Mouse (Mus musculus) B cell, adult 2 months (primary cell): Measurements from ENCODE around the gene 4930467E23Rik.
"Not testable (repeated sequence)": the region's sequence is repeated elsewhere in the genome, so short reads cannot be mapped to it uniquely, and the experiment has no call there.

Source experiments
- DNase-seq, 2 experiments: peaks; one replicate each; pipeline ENCODE4 v3.0.0; 2022

The 4930467E23Rik gene

GRCm38 (mm10) chr8:19729276-19729675 is at the start of gene 4930467E23Rik:
Gene 4930467E23Rik (plus strand): TSS chr8:19729576.
- DNase-seq = not testable (repeated sequence)

- not testable (repeated sequence) for DNase-seq
Measured at GRCm38 (mm10) chr8:19682311-19682710, 47.1 kb upstream of the 4930467E23Rik start.

- not testable (repeated sequence) for DNase-seq
Measured at GRCm38 (mm10) chr8:19685476-19685875, 43.9 kb upstream of the 4930467E23Rik start.

- DNase-seq = not testable (repeated sequence)
Measured at GRCm38 (mm10) chr8:19688802-19689525, 40.4 kb upstream of the 4930467E23Rik start.

GRCm38 (mm10) chr8:19689745-19690144 is 39.6 kb upstream of the 4930467E23Rik start:
- DNase-seq = not testable (repeated sequence)

GRCm38 (mm10) chr8:19691421-19691820 is 38.0 kb upstream of the 4930467E23Rik start:
- DNase-seq = not testable (repeated sequence)

- not testable (repeated sequence) for DNase-seq
Measured at GRCm38 (mm10) chr8:19697497-19698077, 31.8 kb upstream of the 4930467E23Rik start.

- not testable (repeated sequence) for DNase-seq
Measured at GRCm38 (mm10) chr8:19698123-19698522, 31.3 kb upstream of the 4930467E23Rik start.

- peak; percentile 37 to 43 for DNase-seq
Measured at GRCm38 (mm10) chr8:19698722-19699121, 30.7 kb upstream of the 4930467E23Rik start.

GRCm38 (mm10) chr8:19701326-19701725 is 28.1 kb upstream of the 4930467E23Rik start:
- not testable (repeated sequence) for DNase-seq

GRCm38 (mm10) chr8:19702276-19702675 is 27.1 kb upstream of the 4930467E23Rik start:
- not testable (repeated sequence) for DNase-seq

- peak; percentile 68 to 69 for DNase-seq
Measured at GRCm38 (mm10) chr8:19702972-19703709, 26.2 kb upstream of the 4930467E23Rik start.

- not testable (repeated sequence) for DNase-seq
Measured at GRCm38 (mm10) chr8:19703906-19704305, 25.5 kb upstream of the 4930467E23Rik start.

GRCm38 (mm10) chr8:19704441-19705215 is 24.7 kb upstream of the 4930467E23Rik start:
- DNase-seq = peak; percentile 44 to 45

GRCm38 (mm10) chr8:19705216-19705600 is 24.2 kb upstream of the 4930467E23Rik start:
- DNase-seq = not testable (repeated sequence)

GRCm38 (mm10) chr8:19706101-19706725 is 23.2 kb upstream of the 4930467E23Rik start:
- not testable (repeated sequence) for DNase-seq

- peak; percentile 77 to 78 for DNase-seq
Measured at GRCm38 (mm10) chr8:19706918-19707760, 22.2 kb upstream of the 4930467E23Rik start.

GRCm38 (mm10) chr8:19707761-19708443 is 21.5 kb upstream of the 4930467E23Rik start:
- not testable (repeated sequence) for DNase-seq

- not testable (repeated sequence) for DNase-seq
Measured at GRCm38 (mm10) chr8:19708976-19709375, 20.4 kb upstream of the 4930467E23Rik start.

GRCm38 (mm10) chr8:19709488-19709887 is 19.9 kb upstream of the 4930467E23Rik start:
- not testable (repeated sequence) for DNase-seq
